Mouse (Mus musculus): ENCODE data around the gene Vps25. TPM values are rescaled to one million over a fixed set of nuclear protein-coding genes. Genes with fewer than 3 reads are reported as not detected.
A peak's percentile ranks its signal among the peaks of the same experiment; 100 is the strongest.

The Vps25 gene
- 10 to 100 TPM; 44.9 to 48.1 (median 47.2) TPM for total RNA-seq (2022)

DNA sequence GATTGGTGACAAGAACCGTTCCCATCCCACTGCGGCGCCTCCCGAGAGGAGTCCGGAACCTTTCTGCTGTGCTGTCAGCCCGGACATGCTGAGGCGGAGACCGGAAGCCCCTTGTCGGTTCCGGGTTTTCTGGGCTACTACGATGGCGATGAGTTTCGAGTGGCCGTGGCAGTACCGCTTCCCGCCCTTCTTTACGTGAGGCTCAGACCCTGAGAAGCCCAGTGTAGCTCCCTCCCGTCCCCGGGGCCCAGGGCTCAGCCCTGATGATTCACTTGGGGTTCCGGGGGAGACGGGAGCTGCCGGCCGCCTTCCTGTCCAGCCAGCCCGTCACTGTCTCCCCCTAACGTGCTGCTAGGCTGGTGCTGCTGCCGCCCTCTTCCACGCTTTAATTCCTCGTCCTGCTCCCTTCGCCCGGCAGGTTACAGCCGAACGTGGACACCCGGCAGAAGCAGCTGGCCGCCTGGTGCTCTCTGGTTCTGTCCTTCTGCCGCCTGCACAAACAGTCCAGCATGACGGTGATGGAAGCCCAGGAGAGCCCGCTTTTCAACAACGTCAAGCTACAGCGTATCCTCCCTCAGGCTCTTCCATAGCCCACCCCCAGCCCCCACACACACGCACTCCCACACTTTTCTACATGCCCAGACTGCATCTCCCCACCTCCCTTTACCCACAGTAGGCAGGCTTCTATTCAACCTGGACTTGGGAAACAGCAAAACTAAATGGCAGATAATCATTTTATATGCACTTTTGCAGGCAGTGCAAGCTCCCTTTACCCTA, at the start of gene Vps25:
Gene Vps25, plus strand, starts transcription at position 95 of the 777 bp plus-strand sequence.
- peak; percentile 59 to 64 for DNase-seq (ENCODE audit: low spot score in 2 of 2)

DNA sequence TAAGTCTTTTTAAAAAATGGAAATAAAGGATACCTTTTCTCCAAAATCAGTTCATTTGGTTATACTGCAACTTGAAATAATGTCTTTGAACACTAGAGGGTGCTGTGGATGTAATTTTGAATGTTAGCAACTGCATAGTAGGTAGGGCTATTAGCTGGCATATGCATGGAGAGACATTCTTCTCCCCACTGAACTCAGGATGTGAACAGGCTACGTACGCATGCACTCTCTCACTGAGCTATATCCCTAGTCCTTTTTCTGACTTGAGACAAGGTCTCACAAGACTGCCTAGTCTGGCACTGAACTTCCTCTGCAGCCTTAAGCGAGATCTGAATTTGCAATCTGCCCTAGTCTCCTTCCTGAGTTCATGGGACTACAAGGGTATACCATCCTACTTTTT, 41.5 kb upstream of the Vps25 start:
- DNase-seq (ENCODE audit: low spot score in 2 of 2): no peak

DNA sequence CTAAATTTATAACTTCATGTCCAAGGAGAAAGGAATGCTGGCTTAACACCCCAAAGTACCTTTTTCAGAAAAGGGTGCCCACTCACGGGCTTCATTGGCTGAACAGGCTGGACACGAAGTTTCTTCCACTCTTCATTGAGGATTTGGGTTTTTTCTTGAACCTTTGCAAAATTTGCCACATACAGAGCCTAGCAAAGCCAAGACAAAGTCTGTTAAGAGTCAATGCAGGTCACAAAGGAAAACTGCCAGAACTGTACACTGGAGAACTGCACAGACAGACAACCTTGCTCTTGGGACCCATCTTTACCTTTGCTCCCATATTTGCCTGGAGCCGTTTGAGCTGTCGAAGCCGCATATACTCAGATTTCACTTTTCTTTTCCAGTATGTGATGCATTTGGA, 36.6 kb upstream of the Vps25 start:
- no peak for DNase-seq (ENCODE audit: low spot score in 2 of 2)

DNA sequence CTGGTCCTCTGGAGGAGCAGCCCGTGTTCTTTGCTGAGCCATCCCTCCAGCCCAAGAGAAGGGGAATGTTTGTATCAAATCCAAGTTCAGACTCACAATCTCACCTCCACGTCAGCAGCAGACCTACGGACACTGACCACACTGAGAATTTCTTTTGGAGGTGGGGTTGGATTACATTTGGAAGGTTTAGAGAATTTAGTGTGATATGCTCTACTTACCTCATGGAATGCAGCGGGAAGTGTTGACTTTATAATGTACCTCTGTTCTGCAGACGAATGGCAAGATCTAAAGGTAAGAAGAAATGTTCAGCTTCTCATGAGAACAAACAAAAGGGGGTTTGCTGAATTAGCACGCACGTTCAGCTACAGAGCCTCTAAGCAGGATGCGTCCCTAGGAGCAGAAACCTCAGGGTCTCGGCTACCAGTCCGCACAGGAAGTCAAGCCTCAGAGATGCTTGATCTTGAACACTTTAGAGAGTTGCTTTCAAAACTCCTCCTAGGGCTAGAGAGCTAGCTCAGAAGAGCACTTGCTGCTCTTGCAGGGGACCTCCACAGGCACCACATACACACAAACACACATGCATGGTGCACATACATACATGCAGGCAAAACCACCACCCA, 35.0 kb upstream of the Vps25 start:
- DNase-seq (ENCODE audit: low spot score in 2 of 2): no peak

DNA sequence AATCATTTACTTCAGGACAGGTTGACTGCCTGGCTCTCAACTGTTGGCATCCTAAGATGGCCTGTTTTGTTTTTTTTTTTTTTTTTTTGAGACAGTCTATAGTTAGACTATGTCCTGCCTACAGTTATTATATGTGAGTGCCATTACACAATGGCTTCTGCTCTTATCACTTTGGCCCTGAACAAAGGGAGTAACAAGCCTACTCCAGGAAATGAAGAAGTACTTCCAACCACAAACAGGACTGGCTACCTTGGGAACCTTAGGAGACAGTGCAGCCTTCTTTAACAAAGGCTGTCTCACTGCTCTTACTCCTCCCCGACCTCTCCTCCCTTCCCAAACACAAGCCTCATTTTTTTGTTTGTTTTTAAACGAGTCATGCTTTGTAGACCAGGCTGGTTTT, 32.7 kb upstream of the Vps25 start:
- no peak for DNase-seq (ENCODE audit: low spot score in 2 of 2)

DNA sequence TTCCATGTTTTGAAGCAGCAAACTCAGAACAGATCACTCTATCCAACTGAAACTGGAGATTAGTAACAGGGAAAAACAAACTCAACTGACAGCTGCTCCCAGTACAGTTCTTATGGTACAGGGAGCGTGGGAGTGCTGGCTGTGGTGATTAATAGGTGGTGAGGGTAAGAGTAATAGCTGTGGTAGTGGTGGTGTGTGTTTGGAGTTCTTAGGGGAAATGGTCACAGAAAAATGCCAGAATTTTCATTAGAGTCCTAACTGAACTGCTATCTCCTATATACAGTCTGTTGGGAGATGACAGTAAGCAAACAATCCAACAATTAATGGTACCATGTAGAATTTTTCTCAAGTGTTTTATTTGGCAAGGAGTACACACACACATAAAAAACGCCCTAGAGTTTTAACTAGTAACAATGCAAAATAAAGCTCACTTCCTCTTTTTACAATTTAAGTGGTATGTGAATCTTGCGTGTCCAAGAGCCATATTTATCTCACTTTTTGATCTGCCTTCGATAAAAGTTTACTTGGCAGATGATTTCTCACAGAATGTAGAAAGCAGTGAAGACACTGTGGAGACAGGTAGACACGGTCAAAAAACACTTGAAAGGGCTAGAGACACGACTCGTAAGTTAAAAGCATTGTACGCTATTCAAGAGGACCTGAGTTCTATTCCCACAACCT, 32.1 kb upstream of the Vps25 start:
- no peak for DNase-seq (ENCODE audit: low spot score in 2 of 2)

DNA sequence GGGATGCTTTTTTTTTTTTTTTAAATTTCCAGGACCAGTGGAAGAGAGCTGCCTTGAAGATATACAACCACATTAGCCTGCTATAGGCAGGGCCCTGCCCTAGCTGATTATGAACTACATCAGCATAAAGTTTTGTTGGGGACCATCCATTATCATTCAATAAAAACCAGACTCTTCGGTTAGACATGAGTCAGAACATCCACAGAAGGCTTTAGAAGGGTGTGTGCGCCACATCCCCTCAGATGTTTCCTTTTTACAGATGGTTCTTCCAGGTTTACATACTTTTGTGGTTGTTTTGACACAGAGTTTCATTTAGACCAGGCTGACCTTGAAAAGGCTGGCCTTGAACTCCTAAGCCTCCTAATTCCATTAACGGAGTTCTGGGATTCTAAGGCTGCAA, 29.2 kb upstream of the Vps25 start:
- DNase-seq (ENCODE audit: low spot score in 2 of 2): no peak

DNA sequence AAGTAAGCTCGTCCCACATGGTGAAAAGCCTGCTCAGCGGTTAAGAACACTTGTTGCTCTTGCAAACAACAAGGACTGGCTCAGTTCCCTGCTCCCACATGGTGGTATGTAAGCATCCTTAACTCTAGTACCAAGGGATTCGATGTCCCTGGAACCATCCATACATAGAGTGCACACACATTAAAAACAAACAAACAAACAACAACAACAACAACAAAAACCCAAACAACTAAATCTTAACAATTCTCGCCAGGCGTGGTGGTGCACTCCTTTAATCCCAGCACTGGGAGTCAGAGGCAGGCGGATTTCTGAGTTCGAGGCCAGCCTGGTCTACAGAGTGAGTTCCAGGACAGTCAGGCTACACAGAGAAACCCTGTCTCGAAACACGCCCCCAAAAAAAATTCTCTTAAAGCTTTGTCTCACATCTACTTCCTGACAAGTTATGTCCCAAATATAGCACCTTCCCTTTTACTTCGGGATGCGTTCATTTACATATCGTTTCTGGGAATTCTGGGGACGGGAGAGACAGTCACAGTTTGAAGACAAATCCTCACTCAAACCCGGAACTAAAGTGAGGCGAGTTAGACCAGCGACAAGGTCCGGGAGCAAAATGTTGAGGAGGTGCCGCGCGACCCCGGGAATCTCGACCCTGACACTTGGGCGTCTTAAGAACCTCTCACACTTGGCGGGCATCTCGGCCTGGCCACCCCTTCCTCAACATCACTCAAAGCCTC, 28.0 kb upstream of the Vps25 start:
- DNase-seq (ENCODE audit: low spot score in 2 of 2): no peak

DNA sequence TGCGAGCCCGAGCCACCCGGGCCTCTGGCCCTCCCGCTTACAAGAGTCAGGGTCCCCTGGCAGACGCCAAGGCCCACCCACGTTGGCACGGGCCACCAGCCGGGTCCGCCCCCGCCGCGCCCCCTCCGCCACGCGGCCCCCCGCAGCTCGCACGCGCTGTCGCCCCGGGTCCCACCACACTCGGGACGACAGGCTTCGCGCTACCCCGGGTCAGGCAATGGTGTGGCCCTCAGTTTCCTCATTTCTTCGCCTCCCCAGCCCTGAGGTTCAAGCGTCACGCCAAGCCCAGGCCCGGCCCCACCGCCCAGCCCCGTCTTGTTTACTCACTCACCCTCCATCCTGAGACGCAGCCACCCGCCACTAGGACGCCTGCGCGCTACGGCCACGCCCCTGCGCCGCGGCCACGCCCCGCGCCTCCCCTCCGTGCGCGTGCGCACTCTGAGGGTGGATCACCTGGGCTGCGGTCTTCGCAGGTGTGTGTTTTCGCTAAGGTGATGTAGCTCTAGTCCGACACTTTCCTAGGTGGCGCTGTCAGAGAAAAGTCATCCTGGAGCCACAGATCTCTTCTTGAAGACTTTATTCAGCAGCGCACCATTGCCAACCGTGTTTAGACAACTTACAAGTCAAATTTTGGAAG, 27.3 kb upstream of the Vps25 start, which contains the start of gene Ezh1:
Gene Ezh1, minus strand, starts transcription at position 399 of the 637 bp plus-strand sequence.
- DNase-seq (ENCODE audit: low spot score in 2 of 2): peak; percentile 83 to 84

DNA sequence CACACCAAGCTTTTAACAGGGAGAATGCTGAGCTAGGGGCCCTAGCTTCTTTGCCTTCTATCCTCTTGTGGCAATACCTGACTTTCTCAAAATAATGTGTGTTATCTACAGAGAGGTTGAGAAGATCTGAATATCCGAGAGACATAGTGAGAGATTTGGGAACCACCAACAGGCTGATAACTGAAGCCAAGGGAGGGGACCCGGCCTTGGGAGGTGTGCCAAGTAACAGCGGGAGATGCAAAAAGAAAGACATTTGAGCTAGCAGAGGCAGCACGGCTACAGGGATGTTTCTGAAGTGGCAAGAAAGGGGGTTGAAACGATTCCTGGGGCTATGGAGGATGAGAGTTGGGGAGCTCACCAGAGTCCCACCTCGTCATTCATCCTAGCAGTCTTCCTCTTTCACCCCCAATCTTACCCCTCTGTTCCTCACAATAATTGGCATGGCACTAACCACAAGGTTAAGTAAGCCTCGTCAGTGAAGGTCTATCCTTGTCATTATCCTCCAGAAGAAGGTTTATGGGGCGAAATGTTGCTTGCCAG, 24.1 kb upstream of the Vps25 start:
- DNase-seq (ENCODE audit: low spot score in 2 of 2): peak in 1 of 2 experiments; percentile 42

DNA sequence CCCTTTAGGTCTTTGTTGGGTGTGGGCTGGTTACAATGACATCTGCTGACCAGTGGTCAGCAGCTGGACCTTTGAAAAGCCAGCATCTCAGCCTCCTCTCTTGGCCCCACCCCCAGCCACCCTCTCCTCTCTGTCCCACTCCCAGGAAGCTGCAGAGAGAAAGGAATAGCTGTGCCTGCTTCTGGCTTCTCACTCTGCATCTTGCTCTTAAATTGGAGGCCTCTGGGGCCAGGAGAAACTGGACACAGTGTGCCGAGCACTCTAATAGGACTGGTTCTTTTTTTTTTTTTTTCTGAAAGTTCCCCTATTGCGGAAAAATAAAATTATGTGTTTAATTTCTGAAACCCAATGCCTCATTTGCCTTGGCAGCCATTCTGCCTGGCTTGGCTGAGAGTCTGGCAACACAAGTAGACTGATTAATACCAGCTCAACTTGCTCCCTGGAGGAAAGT, 23.4 kb upstream of the Vps25 start:
- DNase-seq (ENCODE audit: low spot score in 2 of 2): peak; percentile 35 to 69

DNA sequence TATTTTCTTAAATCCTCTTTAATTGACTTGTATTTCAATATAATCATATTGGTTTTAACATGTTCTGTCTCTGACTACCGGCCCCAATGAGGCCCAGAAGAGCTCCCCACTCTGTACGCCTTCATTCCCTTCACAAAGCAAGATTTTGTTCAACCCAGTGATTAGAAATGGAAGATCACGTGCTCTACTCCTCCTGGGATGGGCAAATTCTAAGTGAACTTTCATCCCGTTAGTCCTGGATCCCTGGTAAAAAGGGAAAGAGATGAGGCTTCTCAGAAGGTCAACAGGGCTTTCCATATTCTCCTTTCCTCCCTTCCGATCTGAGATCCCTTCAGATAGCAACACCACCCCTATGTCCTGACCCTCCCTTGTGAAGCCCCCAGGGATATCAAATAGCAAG, 23.0 kb upstream of the Vps25 start:
- DNase-seq (ENCODE audit: low spot score in 2 of 2): no peak

DNA sequence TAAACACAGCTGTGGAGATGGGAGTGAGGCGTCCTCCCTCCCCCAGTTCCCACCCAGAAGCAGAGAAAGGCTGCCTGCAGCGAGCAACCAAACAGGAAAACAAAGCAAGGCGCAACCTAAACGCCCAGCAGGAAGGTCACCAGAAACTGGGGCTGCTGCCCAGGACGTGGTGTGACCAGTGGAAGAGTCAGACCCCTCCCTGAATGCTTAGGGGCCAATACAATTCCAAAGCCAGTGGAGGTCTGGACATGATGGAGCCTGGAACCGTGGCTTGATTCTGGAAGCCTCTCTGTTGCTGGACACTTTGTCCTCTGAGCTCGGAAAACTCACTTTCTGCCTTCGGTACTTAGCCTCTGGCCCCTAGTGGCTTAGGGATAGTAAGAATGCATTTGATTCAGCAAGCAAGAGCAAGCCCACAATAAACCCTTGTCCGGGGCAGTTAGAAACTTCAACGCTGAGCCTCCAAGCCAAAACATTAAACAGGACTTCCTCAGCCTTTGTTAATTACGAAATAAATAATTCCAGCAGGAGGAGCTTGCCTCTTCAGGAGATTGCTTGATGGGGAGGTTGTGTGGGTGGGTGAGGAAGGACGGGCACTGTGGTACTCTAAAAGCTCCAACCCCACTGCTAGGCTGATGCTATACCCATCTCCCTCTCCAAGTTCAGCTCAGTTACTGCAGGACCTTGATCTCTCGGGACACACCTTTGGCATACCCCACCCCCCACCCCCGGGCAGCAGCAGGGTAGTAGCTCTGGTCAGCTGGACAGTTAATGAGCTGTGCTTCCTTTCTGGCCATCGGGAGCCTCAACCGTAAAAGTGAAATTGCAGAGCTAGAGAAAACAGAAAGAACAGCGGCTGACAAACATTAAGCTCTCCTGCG, 22.3 kb upstream of the Vps25 start:
- DNase-seq (ENCODE audit: low spot score in 2 of 2): peak; percentile 70 to 78

DNA sequence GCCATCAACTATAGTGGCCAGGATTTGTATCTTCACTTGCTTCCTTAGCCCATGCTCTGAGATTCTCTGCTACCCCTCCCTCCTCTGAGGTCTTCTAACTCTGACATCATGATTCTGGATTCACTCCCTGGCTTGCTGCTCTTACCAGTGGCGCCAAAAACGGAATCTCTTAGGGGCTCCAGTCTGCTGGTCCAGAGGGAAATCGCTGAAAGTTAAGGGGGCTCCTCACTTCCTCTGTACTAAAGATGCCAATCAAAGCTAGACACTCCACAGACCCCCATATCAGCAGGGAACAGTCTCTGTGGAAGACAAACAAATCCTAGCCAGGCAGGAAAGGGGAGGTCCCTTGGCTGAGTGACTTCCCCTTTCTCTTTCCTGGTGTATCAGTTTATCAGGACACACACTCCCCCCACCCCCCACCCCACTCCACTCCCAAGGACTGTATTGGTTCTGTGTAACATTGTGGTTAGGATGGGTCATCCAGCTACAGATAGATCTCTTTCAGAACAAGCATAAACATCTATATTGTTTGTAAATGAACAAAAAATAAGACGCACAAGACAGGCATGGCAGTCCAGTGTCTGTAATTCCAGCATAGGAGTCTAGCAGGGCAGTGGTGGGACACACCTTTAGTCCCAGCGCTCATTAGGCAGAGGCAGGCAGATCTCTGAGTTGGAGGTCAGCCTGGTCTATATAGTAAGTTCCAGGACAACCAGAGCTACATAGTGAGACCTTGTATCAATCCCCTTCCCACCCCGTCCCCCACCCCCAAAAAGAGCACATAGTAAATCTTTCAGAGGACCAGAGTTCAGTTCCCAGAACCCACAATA, 21.3 kb upstream of the Vps25 start:
- peak in 1 of 2 experiments; percentile 30 for DNase-seq (ENCODE audit: low spot score in 2 of 2)

DNA sequence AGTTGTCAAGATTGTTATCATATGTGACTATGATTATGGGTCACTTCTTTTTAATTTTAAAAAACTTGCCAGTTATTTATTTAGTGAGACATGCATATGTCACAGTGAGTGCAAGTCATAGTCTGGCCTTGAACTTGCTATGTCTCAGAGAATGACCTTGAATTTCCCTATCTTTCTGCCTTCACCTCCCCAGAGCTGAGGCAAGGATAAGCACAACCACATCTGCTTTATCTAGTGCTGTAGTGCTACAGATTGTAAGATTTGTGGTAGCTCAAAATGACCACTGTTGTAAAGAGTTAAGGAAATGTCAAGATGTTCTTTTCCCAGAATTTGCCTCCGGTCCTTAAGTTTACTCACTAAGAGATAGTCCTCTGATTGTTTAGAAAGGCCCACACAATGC, 20.3 kb upstream of the Vps25 start:
- no peak for DNase-seq (ENCODE audit: low spot score in 2 of 2)

DNA sequence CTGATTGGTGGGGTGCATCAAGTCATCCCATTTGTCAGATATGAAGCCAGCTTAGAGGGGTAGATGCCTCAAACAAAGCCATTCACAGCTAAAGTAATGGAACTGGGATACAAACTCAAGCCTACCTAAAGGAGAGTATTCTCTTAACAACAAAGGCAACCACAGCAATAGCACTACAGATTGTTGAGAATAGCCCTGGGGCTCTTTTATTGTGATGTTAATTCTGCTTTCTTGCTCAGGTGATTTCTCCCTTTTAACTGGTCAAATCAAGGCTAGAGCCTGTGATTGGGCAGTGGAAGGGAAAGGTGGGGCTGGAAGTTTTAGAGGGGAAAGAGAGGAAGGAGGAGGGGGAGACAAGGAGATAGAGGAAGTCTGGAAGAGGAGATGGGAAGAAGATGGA, 19.4 kb upstream of the Vps25 start:
- DNase-seq (ENCODE audit: low spot score in 2 of 2): no peak

DNA sequence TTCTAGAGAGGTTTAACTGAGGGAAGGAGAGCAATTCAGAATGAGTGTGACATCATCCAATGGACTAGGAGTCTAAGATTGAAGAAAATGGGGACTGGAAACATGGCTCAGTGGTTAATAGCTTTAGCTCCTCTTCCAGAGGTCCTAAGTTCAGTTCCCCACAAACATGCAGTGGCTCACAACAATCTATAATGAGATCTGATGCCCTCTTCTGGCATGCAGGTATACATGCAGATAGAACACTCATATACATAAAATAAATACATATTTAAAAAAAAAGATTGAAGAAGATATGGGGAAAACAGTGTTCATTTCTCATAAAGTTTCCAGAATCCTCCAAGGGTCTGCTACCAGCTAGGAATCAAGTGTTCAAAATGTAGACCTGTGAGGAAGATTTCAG, 18.1 kb upstream of the Vps25 start:
- no peak for DNase-seq (ENCODE audit: low spot score in 2 of 2)

DNA sequence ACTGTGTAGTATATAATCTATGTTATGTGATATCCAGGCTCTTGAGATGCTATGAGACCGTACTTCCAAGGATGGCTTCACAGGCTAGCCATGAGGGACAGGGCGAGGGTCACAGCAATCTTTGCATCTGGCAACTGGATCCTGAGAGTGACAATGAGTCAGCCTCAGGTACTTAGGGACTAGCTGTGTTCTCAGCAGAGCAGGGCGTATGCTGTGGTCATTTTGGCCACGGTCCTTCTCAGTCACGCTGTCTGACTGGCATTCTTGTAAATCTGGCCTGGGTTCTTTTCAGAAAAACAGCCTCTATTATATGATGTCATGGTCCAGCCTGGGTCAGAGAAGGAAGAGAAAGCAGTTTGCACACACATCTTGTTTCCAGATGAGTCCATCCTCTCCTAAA, 16.7 kb upstream of the Vps25 start:
- DNase-seq (ENCODE audit: low spot score in 2 of 2): no peak

DNA sequence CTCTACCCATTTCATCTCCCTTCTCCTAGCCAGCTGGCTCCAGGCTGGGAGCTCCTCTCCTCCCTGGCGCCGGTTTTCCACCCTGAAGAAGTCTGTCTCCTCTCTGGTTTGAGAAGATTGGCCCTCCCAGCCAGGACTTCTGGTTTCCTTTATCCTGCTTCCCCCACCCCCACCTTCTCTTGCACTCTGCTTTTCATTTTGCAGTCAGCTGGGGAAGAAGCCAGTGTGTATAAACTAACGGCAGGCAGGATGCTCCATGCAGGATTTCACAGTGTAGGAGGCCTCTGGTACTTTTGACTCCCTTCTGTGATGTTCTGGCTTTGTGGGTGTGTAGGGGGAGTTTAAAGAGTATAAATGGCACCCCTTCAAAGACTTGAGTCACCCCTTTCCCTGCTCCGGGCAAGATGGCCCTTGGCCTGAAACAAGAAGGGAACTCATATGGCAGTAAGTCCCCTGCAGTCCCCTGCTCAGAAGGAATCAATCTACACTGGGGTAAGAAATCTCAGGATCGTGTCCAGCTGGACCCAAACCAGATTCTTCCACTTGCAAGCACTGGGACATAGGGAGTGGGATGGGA, 15.3 kb upstream of the Vps25 start:
- no peak for DNase-seq (ENCODE audit: low spot score in 2 of 2)
